Mouse (Mus musculus): Measurements from ENCODE around the gene Tbx10.
"Not testable (repeated sequence)": the region's sequence is repeated elsewhere in the genome, so short reads cannot be mapped to it uniquely, and the experiment has no call there.

Gene Tbx10

DNA sequence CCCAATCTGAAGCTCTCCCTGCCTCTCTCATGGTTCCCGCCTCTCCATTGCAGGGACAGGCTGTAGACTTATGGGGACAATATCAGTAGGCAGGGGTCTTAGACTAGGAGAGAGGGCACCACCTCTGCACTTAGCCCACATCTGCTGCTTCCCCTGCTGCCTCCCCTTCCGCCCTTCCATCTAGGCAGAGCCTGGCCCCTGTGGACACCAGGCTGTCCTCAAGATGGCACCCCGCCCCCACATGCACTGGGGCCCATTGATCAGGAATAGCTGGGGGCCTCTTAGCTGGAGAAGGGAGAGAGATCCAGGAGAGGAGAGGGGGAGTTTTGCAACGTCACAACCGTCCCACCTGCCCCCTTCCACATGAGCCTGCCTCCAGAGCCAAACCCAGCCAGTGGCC is at the start of gene Tbx10:
TSS of gene Tbx10 (plus strand) at position 337 of the 400 bp plus-strand sequence.
- DNase-seq (ENCODE audit: low spot score): no peak

DNA sequence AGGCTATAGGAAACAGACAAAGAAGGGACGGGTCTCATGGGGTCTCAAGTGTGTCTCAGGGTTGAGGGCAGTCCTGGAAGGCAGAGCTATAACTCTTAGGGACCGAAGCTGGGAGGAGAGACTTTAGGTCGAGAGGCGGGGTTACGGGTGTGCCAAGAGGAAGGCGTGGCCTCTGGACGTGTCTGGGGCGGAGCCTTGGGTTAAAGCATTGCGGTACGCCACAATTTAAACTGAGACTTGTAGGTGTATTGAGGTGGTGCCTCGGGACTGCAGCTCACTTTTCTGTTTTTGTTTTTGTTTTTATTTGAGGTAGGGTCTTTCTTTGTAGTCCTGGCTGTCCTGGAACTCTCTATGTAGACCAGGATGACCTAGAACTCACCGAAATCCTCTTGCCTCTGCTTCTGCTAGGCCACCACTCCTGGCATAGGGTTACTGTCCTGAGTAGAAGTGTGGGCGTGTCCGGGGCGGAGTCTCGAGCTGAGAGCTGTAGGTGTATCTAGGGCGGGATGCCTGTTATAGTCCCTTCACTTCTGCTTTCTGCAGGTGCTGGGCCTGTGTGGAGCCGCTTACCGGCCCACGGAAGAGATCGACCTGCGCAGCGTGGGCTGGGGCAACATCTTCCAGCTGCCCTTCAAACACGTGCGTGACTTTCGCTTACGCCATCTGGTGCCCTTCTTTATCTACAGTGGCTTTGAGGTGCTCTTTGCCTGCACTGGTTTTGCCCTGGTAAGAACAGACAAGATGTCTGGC is 49.4 kb upstream of the Tbx10 start:
- DNase-seq (ENCODE audit: low spot score): peak; percentile 64

DNA sequence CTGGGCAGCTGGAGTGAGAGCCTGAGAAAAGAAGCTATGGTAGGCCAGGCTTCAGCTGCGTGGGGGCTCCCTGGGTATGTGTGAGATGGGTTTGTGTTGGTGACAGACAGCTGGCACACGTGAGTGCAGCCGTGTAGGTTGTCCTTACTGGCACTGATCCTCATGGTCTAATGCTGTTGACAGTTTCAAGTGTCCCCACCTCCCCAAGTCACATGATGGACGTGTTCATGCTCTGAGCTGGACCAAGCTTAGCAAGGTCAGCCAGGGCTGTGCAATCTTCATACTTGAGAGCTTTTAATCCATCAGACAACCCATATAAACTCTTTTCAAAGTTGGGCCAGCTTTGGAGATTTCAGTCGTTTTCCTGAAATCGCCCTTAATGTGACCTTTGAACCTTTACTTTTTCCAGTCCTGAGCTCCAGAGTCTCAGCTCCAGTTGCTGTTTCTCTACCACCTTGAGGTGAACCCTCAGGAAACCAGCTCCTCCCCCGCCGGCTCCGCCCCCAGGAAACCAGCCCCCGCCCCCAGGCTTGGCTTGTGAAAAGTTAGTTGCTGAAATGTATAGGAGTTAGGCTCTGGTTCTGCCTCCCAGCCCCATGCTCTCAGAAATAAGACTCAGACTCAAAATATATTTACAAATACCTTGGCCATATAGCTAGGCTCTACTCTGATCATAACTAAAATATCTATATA is 46.5 kb upstream of the Tbx10 start:
- peak; percentile 88 for DNase-seq (ENCODE audit: low spot score)

DNA sequence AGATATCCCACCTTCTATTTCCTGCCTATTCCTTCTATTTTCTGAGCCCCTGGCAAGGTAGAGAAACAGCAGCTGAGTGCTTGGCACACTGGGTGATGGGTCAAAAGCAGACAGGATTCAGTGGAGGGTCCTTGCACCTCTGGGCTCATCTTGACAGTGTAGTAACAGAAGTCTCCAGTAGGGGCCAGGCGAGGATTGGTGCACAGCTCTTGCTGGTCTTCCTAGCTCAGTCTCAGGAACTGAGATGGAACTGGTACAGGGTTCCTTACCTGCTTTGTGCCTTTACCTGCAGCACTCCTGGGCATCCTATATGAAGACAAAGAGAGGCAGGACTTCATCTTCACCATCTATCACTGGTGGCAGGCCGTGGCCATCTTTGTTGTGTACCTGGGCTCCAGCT is 45.8 kb upstream of the Tbx10 start:
- DNase-seq (ENCODE audit: low spot score): peak; percentile 80

DNA sequence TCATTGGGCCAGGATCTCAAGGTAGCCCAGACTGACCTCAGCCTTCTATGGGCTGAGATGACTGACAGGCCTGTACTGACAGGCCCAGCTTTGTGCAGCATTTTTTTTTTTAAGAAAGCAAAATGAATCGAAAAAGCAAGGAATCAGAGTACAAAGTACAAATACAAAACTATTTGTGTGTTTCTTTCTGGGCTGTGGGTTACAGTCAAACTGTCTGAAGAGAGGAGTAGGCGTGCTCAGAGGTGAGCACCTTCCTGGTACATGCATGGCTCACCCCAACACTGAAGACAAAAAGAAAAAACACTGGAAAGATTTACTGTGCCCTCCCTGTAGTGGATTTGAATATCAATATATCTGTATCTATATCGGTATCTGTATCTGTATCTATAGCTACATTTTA is 44.7 kb upstream of the Tbx10 start:
- DNase-seq (ENCODE audit: low spot score): no peak

DNA sequence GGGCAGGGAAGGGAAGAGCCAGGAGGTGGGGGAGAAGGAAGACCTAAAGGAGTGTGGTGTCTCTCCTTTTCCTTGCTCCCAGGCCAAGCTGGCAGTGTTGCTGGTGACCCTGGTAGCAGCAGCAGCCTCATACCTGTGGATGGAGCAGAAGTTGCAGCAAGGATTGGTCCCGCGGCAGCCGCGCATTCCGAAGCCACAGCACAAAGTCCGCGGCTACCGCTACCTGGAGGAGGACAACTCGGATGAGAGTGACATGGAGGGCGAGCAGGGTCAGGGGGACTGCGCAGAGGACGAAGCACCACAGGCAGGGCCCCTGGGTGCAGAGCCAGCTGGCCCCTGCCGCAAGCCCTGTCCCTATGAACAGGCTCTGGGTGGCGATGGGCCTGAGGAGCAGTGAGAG is 44.0 kb upstream of the Tbx10 start:
- DNase-seq (ENCODE audit: low spot score): peak; percentile 69

DNA sequence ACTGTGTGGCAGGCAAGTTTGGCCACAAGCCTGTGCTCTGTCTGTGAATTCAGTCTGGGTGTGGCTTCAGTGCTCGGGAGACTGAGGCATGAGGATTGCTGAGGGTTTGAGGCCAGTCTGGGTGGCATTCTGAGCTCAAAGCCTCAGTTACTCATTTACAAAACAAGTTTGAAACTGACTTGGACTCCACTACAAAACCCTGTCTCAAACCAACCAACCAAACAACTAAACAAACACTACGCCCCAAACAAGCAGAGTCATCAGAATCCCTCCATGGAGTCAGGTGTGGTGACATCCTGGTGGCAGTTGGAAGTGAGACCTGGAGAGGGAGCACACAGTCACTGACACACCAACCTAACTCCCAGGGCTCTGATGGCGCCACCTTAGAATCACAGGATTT is 42.2 kb upstream of the Tbx10 start:
- DNase-seq (ENCODE audit: low spot score): peak; percentile 81

DNA sequence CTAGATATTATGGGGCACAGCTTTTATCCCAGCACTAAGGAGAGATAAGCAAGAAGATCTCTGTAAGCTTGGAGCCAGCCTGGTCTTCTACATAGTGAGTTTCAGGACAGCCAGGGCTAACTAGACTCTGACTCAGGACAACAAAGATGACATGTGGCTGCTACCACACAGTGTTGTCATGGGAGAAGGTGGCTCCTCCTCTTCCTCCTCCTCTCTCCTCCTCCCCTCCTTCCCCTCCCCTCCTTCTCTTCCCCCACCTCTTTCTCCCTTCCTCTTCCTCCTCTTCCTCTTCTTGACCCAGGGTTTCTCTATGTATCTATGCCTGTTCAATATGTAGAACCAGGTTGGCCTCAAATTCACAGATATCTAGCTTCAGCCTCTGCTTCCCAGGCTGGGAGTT is 41.1 kb upstream of the Tbx10 start:
- no peak for DNase-seq (ENCODE audit: low spot score)

DNA sequence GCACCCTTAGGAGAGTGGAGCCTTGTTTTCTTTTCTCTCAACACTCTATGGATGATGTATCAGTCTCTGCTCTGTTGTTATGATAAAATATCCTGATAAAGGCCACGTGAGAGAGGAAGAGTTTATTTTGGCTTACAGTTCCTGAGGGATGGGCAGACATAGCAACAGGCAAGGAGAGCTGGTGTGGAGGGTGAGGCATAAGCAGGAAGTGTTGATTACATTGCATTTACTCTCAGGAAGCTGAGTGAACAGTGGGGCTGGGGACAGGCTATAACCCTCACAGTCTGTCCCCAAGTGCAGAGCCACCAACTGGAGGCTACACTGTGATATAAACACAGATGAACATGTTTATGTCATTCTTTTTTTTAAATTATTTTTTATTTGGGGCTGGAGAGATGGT is 40.5 kb upstream of the Tbx10 start:
- DNase-seq (ENCODE audit: low spot score): no peak

DNA sequence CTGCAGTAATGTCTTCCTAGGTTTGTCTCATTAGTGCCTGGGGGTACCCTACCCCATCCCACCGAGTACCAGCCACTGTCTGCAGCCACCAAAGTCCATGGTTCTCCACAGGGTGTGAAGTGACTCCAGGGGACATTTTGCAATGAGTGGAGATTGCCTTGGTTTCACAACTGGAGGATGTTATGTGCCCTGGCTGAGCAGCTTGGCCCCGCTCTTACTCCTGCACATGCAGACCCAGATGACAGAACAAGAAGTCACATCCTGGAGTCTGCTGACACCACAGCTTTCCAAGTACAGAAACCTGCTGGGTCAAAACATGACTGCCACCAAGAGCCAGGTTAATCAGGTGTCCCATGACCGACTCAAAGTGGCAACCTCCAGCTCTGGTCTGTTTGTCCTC is 37.5 kb upstream of the Tbx10 start:
- DNase-seq (ENCODE audit: low spot score): no peak

DNA sequence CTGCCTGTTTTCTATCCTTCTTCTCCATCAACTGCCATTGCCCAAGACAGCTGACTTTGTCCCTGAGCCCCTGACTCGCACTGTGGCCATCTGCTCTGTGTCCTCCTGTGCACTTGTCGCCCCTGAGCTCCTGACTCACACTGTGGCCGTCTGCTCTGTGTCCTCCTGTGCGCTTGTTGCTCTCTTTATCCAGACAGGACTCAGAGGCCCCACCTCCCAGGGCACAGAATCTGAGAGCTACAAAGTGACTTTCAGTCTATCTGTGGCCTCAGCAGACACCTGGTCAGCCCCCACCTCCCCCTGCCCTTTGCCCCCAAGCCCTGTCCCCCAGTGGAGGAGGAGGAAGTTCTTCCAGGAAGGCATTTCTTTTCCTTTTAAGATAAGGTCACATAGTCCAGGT is 36.7 kb upstream of the Tbx10 start:
- peak; percentile 91 for DNase-seq (ENCODE audit: low spot score)

DNA sequence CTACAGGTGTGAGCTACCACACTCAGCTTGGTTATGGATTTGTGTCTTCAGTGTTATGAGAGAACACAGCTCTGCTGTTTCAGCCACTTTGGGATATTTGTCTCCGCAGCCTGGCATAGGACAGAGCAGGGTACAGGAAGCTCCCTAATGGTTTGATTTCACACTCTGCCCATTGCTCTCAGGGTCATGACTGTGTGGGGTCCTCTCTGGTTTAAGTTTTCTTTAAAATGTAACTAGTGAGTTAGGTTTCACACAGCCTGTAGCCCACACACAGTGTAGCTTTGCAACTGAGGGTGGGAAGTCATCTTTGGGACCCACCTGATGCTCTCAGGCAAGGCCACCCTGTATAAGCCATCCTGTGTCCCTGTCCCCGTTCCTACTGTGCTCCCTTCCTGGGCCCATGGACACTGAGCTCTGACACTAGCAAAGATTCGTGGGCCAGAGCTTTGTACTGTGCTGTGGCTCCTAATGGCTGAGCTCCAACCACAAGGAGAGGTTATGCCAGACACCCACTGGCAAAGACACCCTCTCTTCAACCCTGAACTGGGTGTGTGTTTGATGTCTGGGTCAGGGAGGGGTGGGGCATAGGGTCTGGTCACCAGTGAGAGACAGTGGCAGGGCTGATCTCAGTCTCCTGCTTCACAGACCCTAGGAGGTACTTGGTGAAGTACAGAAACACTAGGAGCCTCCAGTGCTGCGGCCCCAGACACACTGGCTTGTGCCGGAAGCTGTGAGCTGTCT is 35.1 kb upstream of the Tbx10 start:
- not testable (repeated sequence) for DNase-seq (ENCODE audit: low spot score)

DNA sequence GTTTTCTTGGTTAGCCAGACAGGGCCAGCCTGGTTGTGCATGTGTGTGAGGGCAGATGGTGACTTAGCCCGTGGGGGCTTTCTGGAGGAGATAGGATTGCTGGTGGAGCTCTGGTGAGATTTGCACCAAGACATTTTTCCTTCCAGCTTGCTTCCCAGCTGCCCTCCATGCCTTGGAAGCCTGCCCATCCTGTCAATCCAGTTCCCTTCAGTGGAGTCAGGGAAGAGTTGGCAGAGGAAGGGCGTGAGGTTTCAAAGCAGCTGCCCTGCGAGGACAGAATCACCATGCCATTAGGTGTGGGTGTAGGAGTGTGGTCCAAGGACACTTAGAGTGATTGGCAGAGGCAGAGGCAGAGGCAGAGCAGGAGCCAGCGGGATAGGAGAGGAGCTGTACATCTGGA is 34.1 kb upstream of the Tbx10 start, which contains the start of gene Aldh3b3:
TSS of gene Aldh3b3 (plus strand) at position 176 of the 400 bp plus-strand sequence.
- DNase-seq (ENCODE audit: low spot score): no peak

DNA sequence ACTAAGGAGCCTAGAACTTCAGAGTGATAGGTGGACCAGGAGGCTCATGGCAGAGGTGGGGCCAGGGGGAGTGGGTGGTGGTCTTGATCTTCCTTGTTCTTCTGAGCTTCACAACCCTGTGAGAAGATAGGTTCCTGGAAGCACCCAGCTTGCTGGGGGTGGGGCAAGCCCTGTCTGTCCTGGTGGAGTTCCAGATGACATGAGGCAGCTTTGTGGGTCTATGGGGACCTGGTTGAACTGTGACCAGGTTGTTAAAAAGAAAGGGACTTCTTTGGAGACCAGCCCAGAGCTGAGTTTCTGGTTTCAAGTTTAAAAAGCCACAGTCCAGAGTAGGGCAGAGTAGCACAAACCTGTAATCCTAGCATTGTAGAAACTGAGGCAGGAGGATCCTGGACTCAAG is 33.5 kb upstream of the Tbx10 start:
- no peak for DNase-seq (ENCODE audit: low spot score)

DNA sequence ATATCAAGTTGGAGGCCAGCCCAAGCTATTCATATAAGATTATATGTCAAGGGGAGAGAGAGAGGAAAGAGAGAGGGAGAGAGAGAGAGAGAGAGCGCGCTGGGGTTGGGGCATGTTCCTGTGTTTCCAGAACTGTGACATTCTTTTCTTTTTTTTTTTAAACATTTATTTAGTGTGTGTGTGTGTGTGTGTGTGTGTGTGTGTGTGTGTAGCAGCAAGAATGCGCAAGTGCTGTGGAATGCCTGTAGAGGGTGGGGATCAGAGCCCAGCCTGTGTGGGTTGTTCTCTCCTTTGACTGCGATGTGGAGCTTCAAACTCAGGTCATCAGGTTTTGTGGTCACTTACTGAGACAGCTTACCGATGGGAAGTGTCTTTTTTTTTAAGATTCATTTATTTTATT is 32.3 kb upstream of the Tbx10 start:
- no peak for DNase-seq (ENCODE audit: low spot score)

DNA sequence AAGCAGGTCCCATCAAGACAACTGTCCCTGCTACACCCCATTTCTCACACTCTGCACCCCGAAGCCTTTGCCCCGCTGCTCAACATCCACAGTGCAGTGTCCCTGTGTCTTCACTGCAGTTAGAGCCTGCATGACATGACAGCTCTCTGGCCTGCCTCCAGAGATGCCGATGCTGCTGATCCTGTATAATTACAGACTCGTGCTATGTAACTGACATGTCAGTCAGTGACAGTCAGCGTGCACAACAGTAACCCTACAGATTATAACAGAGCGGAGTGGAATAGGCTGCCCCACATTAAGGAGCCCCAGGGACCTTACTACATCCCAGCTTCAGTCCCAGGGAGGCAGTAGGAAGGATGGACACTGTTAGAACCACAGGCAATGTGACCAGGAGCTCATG is 30.7 kb upstream of the Tbx10 start:
- not testable (repeated sequence) for DNase-seq (ENCODE audit: low spot score)

DNA sequence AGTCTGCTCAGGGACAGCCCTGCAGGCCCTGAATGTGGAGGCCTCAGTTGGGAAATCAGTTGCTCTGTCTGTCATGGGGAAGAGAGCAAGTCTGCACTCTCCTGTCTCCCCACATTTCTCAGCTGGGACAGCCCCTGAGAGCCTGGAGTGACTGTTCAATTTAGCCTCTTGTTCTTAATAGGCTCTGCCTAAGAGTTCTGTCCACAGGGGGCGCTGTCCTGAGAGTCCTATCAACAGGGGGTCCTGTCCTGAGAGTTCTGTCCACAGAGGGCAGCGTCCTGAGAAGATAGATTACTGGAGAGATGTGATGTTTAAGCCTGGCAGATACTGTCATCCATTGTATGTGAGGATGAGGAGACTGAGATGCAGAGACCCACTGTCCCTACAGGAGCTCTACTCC is 30.1 kb upstream of the Tbx10 start:
- DNase-seq (ENCODE audit: low spot score): no peak

DNA sequence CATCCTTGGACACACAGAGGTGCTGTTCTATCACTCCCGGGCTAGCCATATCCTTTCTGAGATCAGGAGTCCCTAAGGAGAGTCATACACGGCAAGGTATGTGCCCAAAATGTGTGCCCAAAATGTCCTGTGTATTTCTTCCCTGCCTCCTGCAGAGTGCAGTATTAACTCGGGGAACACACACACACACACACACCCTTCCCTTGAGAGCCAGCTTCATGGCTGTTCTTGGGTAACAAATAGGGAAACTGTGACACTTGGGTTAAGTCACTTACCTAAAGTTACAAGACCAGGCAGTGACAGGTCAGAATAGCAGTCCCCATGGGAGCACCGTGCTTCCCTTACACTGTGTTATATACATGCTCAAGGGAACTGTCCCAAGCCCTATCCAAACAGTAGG is 28.5 kb upstream of the Tbx10 start:
- no peak for DNase-seq (ENCODE audit: low spot score)

DNA sequence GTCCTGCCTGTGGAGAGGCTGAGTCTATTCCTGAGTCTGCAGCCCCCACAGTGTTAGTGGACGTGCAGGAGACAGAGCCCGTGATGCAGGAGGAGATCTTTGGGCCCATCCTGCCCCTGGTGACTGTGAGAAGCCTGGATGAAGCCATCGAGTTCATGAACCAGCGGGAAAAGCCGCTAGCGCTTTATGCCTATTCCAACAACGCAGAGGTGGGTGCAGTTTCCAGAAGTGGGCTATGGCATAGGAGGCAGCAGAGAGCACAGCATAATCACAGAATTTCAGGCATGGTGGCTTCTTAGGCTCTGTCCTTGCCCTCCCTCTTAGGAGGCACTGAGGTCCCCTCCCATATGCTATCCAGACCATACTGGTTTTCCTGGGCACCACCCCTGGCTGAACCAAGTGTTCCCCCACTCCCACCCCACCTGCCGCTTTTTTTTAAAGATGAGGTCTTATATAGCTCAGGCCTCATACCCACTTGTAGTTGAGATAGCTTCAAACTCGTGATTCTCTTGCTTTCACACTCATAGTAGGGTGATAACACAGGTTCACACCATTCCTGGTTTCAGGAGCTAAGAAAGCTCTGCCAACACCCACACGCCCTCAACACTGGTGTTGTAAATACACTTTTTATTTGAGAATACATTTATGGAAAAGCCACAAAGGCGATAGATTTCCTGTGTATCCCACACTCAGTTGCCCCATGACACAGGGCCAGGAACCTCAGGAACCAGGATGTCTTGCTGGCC is 26.0 kb upstream of the Tbx10 start:
- DNase-seq (ENCODE audit: low spot score): no peak

DNA sequence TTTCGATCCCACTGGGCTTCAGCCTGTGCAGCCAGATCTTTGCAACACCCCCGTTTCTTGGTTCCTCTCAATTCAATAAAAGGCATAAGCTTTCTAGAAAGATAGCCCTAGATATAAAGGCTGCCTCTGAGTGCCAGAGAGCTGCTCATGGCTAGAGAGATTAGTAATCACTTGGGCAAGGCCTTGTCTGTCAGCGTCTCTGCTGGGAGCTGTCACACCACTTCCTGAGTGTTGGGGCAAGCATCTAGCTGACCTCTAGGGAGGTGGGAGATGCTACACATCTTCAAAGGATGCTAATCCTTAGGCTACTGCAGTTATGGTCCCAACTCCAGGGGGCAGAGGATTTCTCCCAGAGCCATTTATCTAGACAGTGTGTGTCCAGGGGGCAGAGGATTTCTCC is 25.3 kb upstream of the Tbx10 start:
- DNase-seq (ENCODE audit: low spot score): no peak

DNA sequence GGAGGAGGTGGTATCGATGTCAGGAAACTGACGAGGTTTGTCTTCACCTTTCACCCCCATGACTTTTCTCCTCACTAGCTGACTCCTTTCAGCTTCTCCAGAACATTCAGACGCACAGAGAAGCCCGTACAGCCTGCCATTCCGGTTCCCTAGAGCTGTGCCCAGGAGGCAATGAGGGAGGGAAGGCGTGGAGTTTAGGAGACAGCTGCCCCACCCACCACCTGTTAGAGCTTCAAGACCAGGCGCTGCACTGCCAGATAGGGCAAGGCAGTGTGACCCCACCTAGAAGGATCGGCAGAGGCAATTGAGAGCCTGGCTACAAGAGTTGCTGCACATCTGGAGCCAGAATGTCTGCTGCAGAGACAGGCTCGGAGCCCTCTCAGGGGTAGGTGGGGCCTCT is 20.3 kb upstream of the Tbx10 start, which contains the start of gene Aldh3b2:
TSS of gene Aldh3b2 (plus strand) at position 100 of the 400 bp plus-strand sequence.
- DNase-seq (ENCODE audit: low spot score): no peak

DNA sequence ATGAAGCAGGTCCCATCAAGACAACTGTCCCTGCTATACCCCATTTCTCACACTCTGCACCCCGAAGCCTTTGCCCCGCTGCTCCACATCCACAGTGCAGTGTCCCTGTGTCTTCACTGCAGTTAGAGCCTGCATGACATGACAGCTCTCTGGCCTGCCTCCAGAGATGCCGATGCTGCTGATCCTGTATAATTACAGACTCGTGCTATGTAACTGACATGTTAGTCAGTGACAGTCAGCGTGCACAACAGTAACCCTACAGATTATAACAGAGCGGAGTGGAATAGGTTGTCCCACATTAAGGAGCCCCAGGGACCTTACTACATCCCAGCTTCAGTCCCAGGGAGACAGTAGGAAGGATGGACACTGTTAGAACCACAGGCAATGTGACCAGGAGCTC is 17.9 kb upstream of the Tbx10 start:
- not testable (repeated sequence) for DNase-seq (ENCODE audit: low spot score)
